Mouse (Mus musculus) layer of hippocampus, adult 2 months (tissue): ENCODE results near the gene Lonp1. TPM values are rescaled to one million over a fixed set of nuclear protein-coding genes. Genes with fewer than 3 reads are reported as not detected.
"Not testable (repeated sequence)": the region's sequence is repeated elsewhere in the genome, so short reads cannot be mapped to it uniquely, and the experiment has no call there.

Source experiments
- DNase-seq, 2 experiments: peaks; one replicate each; pipeline ENCODE4 v3.0.0; 2022; ENCODE audit warnings: low spot score in 2 of 2
- H3K27ac ChIP-seq: fragments of 200-600 bp; 2 replicates; pipeline ENCODE4 v1.8.1; 2022
- H3K4me3 ChIP-seq: fragments of 200-600 bp; 2 replicates; pipeline ENCODE4 v1.8.1; 2022; ENCODE audit warnings: mild to moderate bottlenecking
- CTCF ChIP-seq: fragments of 200-600 bp; conservative IDR thresholded peaks from 2 replicates; pipeline ENCODE4 v1.8.1; 2022; ENCODE audit warnings: antibody characterized with exemption, mild to moderate bottlenecking, moderate library complexity
- total RNA-seq, 2 experiments: library from RNA; stranded (reverse); gene quantifications; 2 replicates each; pipeline ENCODE4 v1.2.3; 2021

The Lonp1 gene
- total RNA-seq, 2 experiments from 2014 or later = 56.5 to 60.2 TPM

GRCm38 (mm10) chr17:56651801-56652200 is 25.1 kb upstream of the Lonp1 start:
- Histone ChIP-seq H3K27ac (no peak overlapping the region), H3K4me3 (no peak overlapping the region)
- DNase-seq = no peak
- no peak for TF ChIP-seq CTCF

GRCm38 (mm10) chr17:56647546-56647945 is 20.9 kb upstream of the Lonp1 start:
- H3K27ac ChIP-seq = no peak overlapping the region
- no peak overlapping the region for H3K4me3 ChIP-seq
- TF ChIP-seq CTCF = no peak
- DNase-seq = no peak

- Histone ChIP-seq H3K27ac (no peak overlapping the region), H3K4me3 (no peak overlapping the region)
- TF ChIP-seq CTCF = no peak
- no peak for DNase-seq
Measured at GRCm38 (mm10) chr17:56643237-56643636, 16.6 kb upstream of the Lonp1 start.

- DNase-seq = no peak
- H3K4me3 ChIP-seq = no peak overlapping the region
- no peak for TF ChIP-seq CTCF
- no peak overlapping the region for H3K27ac ChIP-seq
Measured at GRCm38 (mm10) chr17:56634023-56634422, 7.3 kb upstream of the Lonp1 start.

- TF ChIP-seq CTCF = no peak
- Histone ChIP-seq H3K27ac (no peak overlapping the region), H3K4me3 (no peak overlapping the region)
- no peak for DNase-seq
Measured at GRCm38 (mm10) chr17:56631807-56632206, 5.1 kb upstream of the Lonp1 start.

GRCm38 (mm10) chr17:56629800-56630781 is 3.4 kb upstream of the Lonp1 start:
- not testable (repeated sequence) for H3K4me3 ChIP-seq, H3K27ac ChIP-seq, DNase-seq

GRCm38 (mm10) chr17:56627530-56628277 is 1.0 kb upstream of the Lonp1 start, which contains the start of gene Catsperd:
TSS of gene Catsperd (plus strand) at chr17:56628143.
- Histone ChIP-seq H3K4me3 (peak within 1 kb of the TSS; percentile 63), H3K27ac (no peak within 1 kb of the TSS)
- DNase-seq = no peak
- TF ChIP-seq CTCF = no peak

- no peak for TF ChIP-seq CTCF
- no peak for DNase-seq
- Histone ChIP-seq H3K27ac (peak overlapping the region; percentile 84), H3K4me3 (peak overlapping the region; percentile 63)
Measured at GRCm38 (mm10) chr17:56626260-56626659, 427 bp downstream of the Lonp1 start.

- no peak for TF ChIP-seq CTCF
- Histone ChIP-seq H3K27ac (no peak overlapping the region), H3K4me3 (no peak overlapping the region; the same call in 1 of the 2 replicates)
- no peak for DNase-seq
Measured at GRCm38 (mm10) chr17:56625495-56625894, 1.2 kb downstream of the Lonp1 start.

GRCm38 (mm10) chr17:56617628-56618027 is 9.1 kb downstream of the Lonp1 start:
- no peak for TF ChIP-seq CTCF
- DNase-seq = no peak
- H3K27ac ChIP-seq = no peak overlapping the region
- H3K4me3 ChIP-seq = no peak overlapping the region

GRCm38 (mm10) chr17:56616725-56617124 is 10.0 kb downstream of the Lonp1 start:
- Histone ChIP-seq H3K27ac (no peak overlapping the region), H3K4me3 (no peak overlapping the region)
- TF ChIP-seq CTCF = no peak
- DNase-seq = no peak

GRCm38 (mm10) chr17:56615792-56616191 is 10.9 kb downstream of the Lonp1 start:
- TF ChIP-seq CTCF = no peak
- Histone ChIP-seq H3K4me3 (no peak overlapping the region), H3K27ac (no peak overlapping the region)
- no peak for DNase-seq

GRCm38 (mm10) chr17:56615136-56615784 is 11.4 kb downstream of the Lonp1 start:
- no peak overlapping the region for H3K27ac ChIP-seq
- H3K4me3 ChIP-seq = no peak overlapping the region
- DNase-seq = no peak
- TF ChIP-seq CTCF = no peak
